Mouse (Mus musculus) neural tube, embryonic 11.5 days (tissue): ENCODE data around the gene Rps3a1. TPM values are rescaled to one million over a fixed set of nuclear protein-coding genes. Genes with fewer than 3 reads are reported as not detected.

ENCODE experiments used
- ATAC-seq: fragments of 200-750 bp; cut with Nextera tagmentation; 2 replicates; pipeline ENCODE4 v1.8.0; 2017; ENCODE audit warnings: moderate number of reproducible peaks, mild to moderate bottlenecking, moderate TSS enrichment, moderate library complexity; ENCODE audit not compliant: insufficient read depth, low FRiP score, low TSS enrichment
- DNase-seq: peaks from one replicate; pipeline ENCODE4 v3.0.0-alpha.2; 2015; ENCODE audit warnings: low spot score
- H3K27ac ChIP-seq: fragments of 300-500 bp; sonication (generic); 2 replicates; pipeline ENCODE4 v1.5.1; 2014; ENCODE audit warnings: low read depth, mild to moderate bottlenecking, low read length
- H3K27me3 ChIP-seq: fragments of 300-500 bp; sonication (generic); 2 replicates; pipeline ENCODE4 v1.6.1; 2014; ENCODE audit warnings: mild to moderate bottlenecking, low read length, mixed read lengths; ENCODE audit not compliant: control insufficient read depth, insufficient read depth
- H3K36me3 ChIP-seq: fragments of 300-500 bp; sonication (generic); 2 replicates; pipeline ENCODE4 v1.6.1; 2014; ENCODE audit warnings: mild to moderate bottlenecking, low read length, moderate library complexity, mixed read lengths; ENCODE audit not compliant: control insufficient read depth, insufficient read depth
- H3K4me1 ChIP-seq: fragments of 300-500 bp; sonication (generic); 2 replicates; pipeline ENCODE4 v1.6.1; 2014; ENCODE audit warnings: low read length, mixed read lengths; ENCODE audit not compliant: control insufficient read depth, insufficient read depth
- H3K4me2 ChIP-seq: fragments of 300-500 bp; sonication (generic); 2 replicates; pipeline ENCODE4 v1.6.1; 2014; ENCODE audit warnings: low read depth, mild to moderate bottlenecking, moderate library complexity
- H3K4me3 ChIP-seq: fragments of 300-500 bp; sonication (generic); 2 replicates; pipeline ENCODE4 v1.5.1; 2014; ENCODE audit warnings: low read depth, low read length
- H3K9ac ChIP-seq: fragments of 300-500 bp; sonication (generic); 2 replicates; pipeline ENCODE4 v1.6.1; 2014; ENCODE audit warnings: mild to moderate bottlenecking, low read length
- H3K9me3 ChIP-seq: fragments of 300-500 bp; sonication (generic); 2 replicates; pipeline ENCODE4 v1.6.1; 2016; ENCODE audit warnings: low read length; ENCODE audit not compliant: control insufficient read depth
- WGBS: fragments of 180-500 bp; shearing (Covaris S2); extraction: QIAGEN DNeasy Blood & Tissue Kit; methylation state at CpG from one replicate; pipeline ENCODE4 v1.1.7; 2014; 5-methylcytosine and 5-hydroxymethylcytosine counted together
- polyA plus RNA-seq: library from polyadenylated mRNA; unstranded; fragments of >200 nt; fragmentation: Nextera tagmentation; extraction: Ambion mirVana; gene quantifications from 2 replicates; pipeline ENCODE4 v1.2.1, GENCODE M21; 2014

Rps3a1 gene
- 965 and 1,059 TPM in 2 replicates for polyA plus RNA-seq

- no peaks in the 10 kb centered on the region; the same call in none of the 2 replicates for H3K36me3 ChIP-seq
- DNase-seq: peak; percentile 99
- no peaks in the 10 kb centered on the region for H3K9me3 ChIP-seq
- no peaks in the 10 kb centered on the region for H3K27me3 ChIP-seq
- H3K4me3 ChIP-seq: peak within 1 kb of the TSS; percentile 95
- peak within 1 kb of the TSS; percentile 82 for H3K4me2 ChIP-seq
- peak; percentile 96 for ATAC-seq
- WGBS: under 1% methylated on average over 69 of the region's 77 CpGs
- H3K9ac ChIP-seq: peak within 1 kb of the TSS; percentile 98
- H3K27ac ChIP-seq: peak within 1 kb of the TSS; percentile 83
- H3K4me1 ChIP-seq: peaks cover 5% of the 10 kb centered on the region; the same call in 1 of the 2 replicates
These were observed at the start of gene Rps3a1 for GRCm38 (mm10) chr3:86142263-86142933. Gene Rps3a1, minus strand, starts transcription at chr3:86142702.

- no peak overlapping the region for H3K4me3 ChIP-seq
- 76% methylated on average over 5 of the region's 5 CpGs for WGBS
These were observed 45.4 kb upstream of the Rps3a1 start for GRCm38 (mm10) chr3:86187736-86188389.

GRCm38 (mm10) chr3:86184546-86184945 lies 42.0 kb upstream of the Rps3a1 start:
- Histone ChIP-seq H3K4me1 (no peaks in the 10 kb centered on the region), H3K27me3 (no peaks in the 10 kb centered on the region), H3K4me3 (no peak overlapping the region), H3K36me3 (no peaks in the 10 kb centered on the region), H3K9me3 (no peaks in the 10 kb centered on the region), H3K4me2 (no peak overlapping the region), H3K9ac (no peak overlapping the region), H3K27ac (no peak overlapping the region)
- ATAC-seq (no peak), DNase-seq (no peak)
- 91% methylated on average over 7 of the region's 7 CpGs for WGBS

More at GRCm38 (mm10) chr3:86187736-86188389, 45.4 kb upstream of the Rps3a1 start:
- Histone ChIP-seq H3K9me3 (no peaks in the 10 kb centered on the region), H3K4me2 (no peak overlapping the region), H3K9ac (no peak overlapping the region), H3K27ac (no peak overlapping the region), H3K36me3 (no peaks in the 10 kb centered on the region), H3K4me1 (no peaks in the 10 kb centered on the region), H3K27me3 (no peaks in the 10 kb centered on the region)
- DNase-seq (no peak), ATAC-seq (no peak)

- no peak for DNase-seq
- WGBS: 84% methylated on average over 5 of the region's 5 CpGs
- Histone ChIP-seq H3K4me3 (no peak overlapping the region), H3K9ac (no peak overlapping the region), H3K27ac (no peak overlapping the region), H3K27me3 (no peaks in the 10 kb centered on the region), H3K4me2 (no peak overlapping the region), H3K36me3 (no peaks in the 10 kb centered on the region), H3K9me3 (no peaks in the 10 kb centered on the region), H3K4me1 (no peaks in the 10 kb centered on the region)
- no peak for ATAC-seq
These were observed 38.6 kb upstream of the Rps3a1 start for GRCm38 (mm10) chr3:86181107-86181506.

GRCm38 (mm10) chr3:86179714-86180113 lies 37.2 kb upstream of the Rps3a1 start:
- ATAC-seq: no peak
- 92% methylated on average over 7 of the region's 7 CpGs for WGBS
- DNase-seq: no peak
- H3K27ac ChIP-seq: no peak overlapping the region
- H3K4me2 ChIP-seq: no peak overlapping the region
- H3K9ac ChIP-seq: no peak overlapping the region
- no peaks in the 10 kb centered on the region for H3K27me3 ChIP-seq
- H3K4me1 ChIP-seq: no peaks in the 10 kb centered on the region
- no peak overlapping the region for H3K4me3 ChIP-seq
- no peaks in the 10 kb centered on the region for H3K9me3 ChIP-seq
- H3K36me3 ChIP-seq: no peaks in the 10 kb centered on the region

GRCm38 (mm10) chr3:86168841-86169425 lies 26.4 kb upstream of the Rps3a1 start:
- 88% methylated on average over 8 of the region's 8 CpGs for WGBS
- no peaks in the 10 kb centered on the region for H3K9me3 ChIP-seq
- no peaks in the 10 kb centered on the region for H3K4me1 ChIP-seq
- H3K36me3 ChIP-seq: no peaks in the 10 kb centered on the region
- no peak overlapping the region for H3K4me3 ChIP-seq
- H3K27me3 ChIP-seq: no peaks in the 10 kb centered on the region
- no peak overlapping the region for H3K27ac ChIP-seq
- ATAC-seq (no peak), DNase-seq (no peak)
- H3K9ac ChIP-seq: no peak overlapping the region
- H3K4me2 ChIP-seq: no peak overlapping the region

- 81% methylated on average over 9 of the region's 9 CpGs for WGBS
- ATAC-seq (no peak), DNase-seq (no peak)
- Histone ChIP-seq H3K4me3 (no peak overlapping the region), H3K9ac (no peak overlapping the region), H3K27me3 (no peaks in the 10 kb centered on the region), H3K4me2 (no peak overlapping the region), H3K4me1 (no peaks in the 10 kb centered on the region), H3K27ac (no peak overlapping the region), H3K9me3 (no peaks in the 10 kb centered on the region), H3K36me3 (no peaks in the 10 kb centered on the region)
These were observed 7.0 kb upstream of the Rps3a1 start for GRCm38 (mm10) chr3:86149521-86149920.

- Histone ChIP-seq H3K27me3 (no peaks in the 10 kb centered on the region), H3K9me3 (no peaks in the 10 kb centered on the region), H3K36me3 (no peaks in the 10 kb centered on the region), H3K4me3 (no peak overlapping the region), H3K4me1 (no peaks in the 10 kb centered on the region), H3K27ac (no peak overlapping the region), H3K9ac (no peak overlapping the region), H3K4me2 (no peak overlapping the region)
- 76% methylated on average over 6 of the region's 6 CpGs for WGBS
- ATAC-seq (no peak), DNase-seq (no peak)
These were observed 6.6 kb upstream of the Rps3a1 start for GRCm38 (mm10) chr3:86149063-86149462.
